Mouse (Mus musculus) adrenal gland, adult 2 months (tissue): Measurements from ENCODE around the gene Ruvbl2. TPM values are rescaled to one million over a fixed set of nuclear protein-coding genes. Genes with fewer than 3 reads are reported as not detected.
"Not testable (repeated sequence)": the region's sequence is repeated elsewhere in the genome, so short reads cannot be mapped to it uniquely, and the experiment has no call there.

ENCODE experiments used
- DNase-seq: peaks from one replicate; pipeline ENCODE4 v3.0.0; 2021
- microRNA-seq, 2 experiments: library from miRNA; unstranded; fragments of <30 nt; microRNA quantifications; one replicate each; pipeline ENCODE4 v1.2.0; 2021
- polyA plus RNA-seq: library from polyadenylated mRNA; depleted of rRNA; stranded (reverse); fragments of >200 nt; gene quantifications from 2 replicates; pipeline ENCODE4 v1.2.3, GENCODE M21; 2012; rRNA removed
- total RNA-seq, 2 experiments: library from RNA; stranded (reverse); gene quantifications; 2 replicates each; pipeline ENCODE4 v1.2.3; 2021

The Ruvbl2 gene
- total and polyA plus RNA-seq, 3 experiments, result 38.2 to 89.3 (median 52.3) TPM

GRCm38 (mm10) chr7:45396787-45397186, 41.1 kb downstream of the Ruvbl2 start:
- DNase-seq, result no peak

- DNase-seq, result not testable (repeated sequence)
Measured at GRCm38 (mm10) chr7:45396337-45396775, 41.5 kb downstream of the Ruvbl2 start.

GRCm38 (mm10) chr7:45395578-45396336, 42.1 kb downstream of the Ruvbl2 start, which contains the start of gene Snrnp70:
Gene Snrnp70, minus strand, starts transcription at chr7:45395742.
- peak; percentile 100 for DNase-seq

DNA sequence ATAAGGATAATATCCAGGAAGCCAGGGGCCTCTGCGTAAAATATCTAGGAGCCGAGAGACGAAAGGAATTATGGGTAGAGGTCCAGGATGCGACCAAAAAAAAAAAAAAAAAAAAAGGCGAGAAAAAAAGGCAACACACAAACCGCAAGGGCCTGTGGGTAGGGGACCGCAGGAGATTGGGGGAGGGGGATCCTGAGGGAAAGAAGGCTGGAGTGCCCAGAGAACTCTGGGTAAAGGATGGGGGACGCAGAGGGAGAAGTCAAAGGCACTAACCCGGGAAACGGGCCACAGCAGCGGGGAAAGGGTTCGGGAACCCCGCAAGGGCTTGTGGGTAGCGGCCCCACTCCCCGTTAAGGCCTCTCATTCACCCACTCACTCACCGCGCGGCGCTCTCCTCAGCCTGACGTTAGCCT, 42.8 kb downstream of the Ruvbl2 start:
- DNase-seq, result no peak

DNA sequence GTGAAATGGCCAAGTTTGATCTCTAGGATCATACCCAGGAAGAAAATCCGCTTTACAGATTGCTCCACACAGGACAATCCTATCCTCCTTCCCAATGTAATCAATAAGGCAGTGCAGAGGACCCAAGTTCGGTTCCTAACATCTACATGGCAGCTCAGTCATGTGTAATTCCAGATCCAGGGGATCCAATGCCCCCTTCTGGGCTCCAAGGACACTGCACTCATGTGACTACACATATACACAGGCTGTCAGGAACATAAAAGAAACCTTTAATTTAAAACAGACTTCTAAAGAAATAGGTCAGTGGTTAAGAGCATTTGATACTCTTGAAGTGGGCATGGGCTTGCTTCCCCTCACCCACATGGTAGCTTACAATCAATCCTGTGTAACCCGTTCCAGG, 51.8 kb downstream of the Ruvbl2 start:
- no peak for DNase-seq

DNA sequence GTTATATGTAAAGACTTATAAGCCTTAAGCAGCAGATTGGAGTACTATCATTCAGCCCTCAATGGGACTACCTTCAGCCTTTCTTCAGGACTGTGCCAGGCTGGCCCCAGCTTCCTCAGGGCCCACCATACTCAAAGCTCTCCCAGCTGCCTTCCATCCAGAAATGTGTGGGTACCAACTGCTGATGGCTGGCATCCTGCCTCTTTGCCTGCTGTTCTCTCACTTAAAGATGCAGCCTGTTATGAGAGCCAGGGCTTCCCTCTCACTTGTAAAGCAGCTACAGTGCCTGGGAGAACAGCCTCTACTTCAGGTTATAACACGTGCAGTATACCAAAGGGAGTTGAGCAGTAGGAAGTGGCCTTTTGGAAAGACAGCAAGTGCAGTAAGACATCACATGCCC, 61.8 kb downstream of the Ruvbl2 start:
- no peak for DNase-seq

DNA sequence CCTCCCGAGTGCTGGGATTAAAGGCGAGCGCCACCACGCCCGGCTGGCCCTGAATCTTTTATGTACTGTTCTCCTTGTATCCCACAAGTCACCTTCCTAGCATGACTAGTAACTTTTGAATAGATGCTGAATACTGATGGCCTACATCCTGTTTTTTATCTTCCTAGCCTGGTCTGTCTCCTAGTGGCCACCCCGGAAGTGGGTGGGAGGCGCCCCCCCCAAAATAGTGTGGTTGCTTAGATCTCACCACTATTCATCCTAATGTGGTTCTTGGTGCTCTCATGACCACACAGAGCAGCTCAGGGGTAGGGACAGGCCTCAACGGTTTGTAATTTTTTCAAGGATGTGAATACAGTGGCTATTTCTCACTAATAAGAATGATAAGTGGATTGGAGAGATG, 63.3 kb downstream of the Ruvbl2 start:
- no peak for DNase-seq

DNA sequence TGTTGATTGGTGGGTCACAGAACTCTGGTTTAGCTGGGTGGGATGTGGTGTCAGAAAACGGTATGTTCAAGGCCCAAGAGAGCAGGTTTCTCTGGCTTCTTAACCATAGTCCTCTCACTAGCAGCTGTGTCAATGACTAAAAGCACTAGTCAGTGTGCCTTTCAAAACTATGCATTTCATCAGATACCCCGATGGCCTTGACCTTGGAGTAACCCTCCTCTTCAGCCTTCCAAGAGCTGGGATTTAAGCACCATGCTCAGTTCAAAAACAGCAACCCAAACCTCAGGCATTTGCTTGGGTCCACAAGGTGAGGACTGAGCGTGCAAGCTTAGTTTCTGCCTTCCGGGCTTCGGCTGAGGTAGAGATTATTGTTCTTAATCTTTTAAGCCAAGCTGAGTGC, 65.5 kb downstream of the Ruvbl2 start:
- peak; percentile 61 for DNase-seq

Small RNA genes within 50 kb of the gene (microRNA-seq; reads per million reads assigned to microRNA genes)
- gene Gm22133, result 0.83 to 1.8 reads per million in 2 experiments

Other genes with a start within 250 kb of the Ruvbl2 start
Only the 30 nearest of the 32 such genes appear.
- gene Dkkl1, start 225.9 kb downstream of the Ruvbl2 start, total RNA-seq, result not detected
- gene Dkkl1, start 225.9 kb downstream of the Ruvbl2 start, polyA plus RNA-seq, result not detected in 2 replicates
- 1 to 10 TPM; 8.3 to 9.2 TPM for gene Tead2, start 222.3 kb downstream of the Ruvbl2 start, total RNA-seq
- gene Tead2, start 222.3 kb downstream of the Ruvbl2 start, polyA plus RNA-seq, result 12.4 and 12.6 TPM in 2 replicates
- gene Cd37, start 199.0 kb downstream of the Ruvbl2 start, total RNA-seq, result 1 to 10 TPM; 2.9 to 5.2 TPM
- 10.9 and 14.3 TPM in 2 replicates for gene Cd37, start 199.0 kb downstream of the Ruvbl2 start, polyA plus RNA-seq
- gene Slc6a16, start 197.0 kb downstream of the Ruvbl2 start, total RNA-seq, result not detected
- 0.04 TPM in 1 of 2 replicates, not detected in the other for gene Slc6a16, start 197.0 kb downstream of the Ruvbl2 start, polyA plus RNA-seq
- not detected for gene Slc6a21, start 160.6 kb downstream of the Ruvbl2 start, total RNA-seq
- not detected in 2 replicates for gene Slc6a21, start 160.6 kb downstream of the Ruvbl2 start, polyA plus RNA-seq
- 1 to 10 TPM; 5.2 to 9.4 TPM for gene Trpm4, start 104.3 kb downstream of the Ruvbl2 start, total RNA-seq
- gene Trpm4, start 104.3 kb downstream of the Ruvbl2 start, polyA plus RNA-seq, result 8.8 and 11.2 TPM in 2 replicates
- under 1 TPM in 1 of 2 experiments, not detected in 1; 0.23 TPM for gene Hrc, start 102.8 kb downstream of the Ruvbl2 start, total RNA-seq
- gene Hrc, start 102.8 kb downstream of the Ruvbl2 start, polyA plus RNA-seq, result 0.18 TPM in 1 of 2 replicates, not detected in the other
- 1 to 10 TPM; 1.1 to 2.8 TPM for gene Ppfia3, start 71.1 kb downstream of the Ruvbl2 start, total RNA-seq
- gene Ppfia3, start 71.1 kb downstream of the Ruvbl2 start, polyA plus RNA-seq, result 4.3 and 4.7 TPM in 2 replicates
- gene Lin7b, start 67.5 kb downstream of the Ruvbl2 start, total RNA-seq, result 1 to 10 TPM; 2.4 to 3.8 TPM
- 5.7 and 10.3 TPM in 2 replicates for gene Lin7b, start 67.5 kb downstream of the Ruvbl2 start, polyA plus RNA-seq
- 100 to 1,000 TPM; 219 to 278 TPM for gene Snrnp70, start 42.4 kb downstream of the Ruvbl2 start, total RNA-seq
- 230 and 236 TPM in 2 replicates for gene Snrnp70, start 42.4 kb downstream of the Ruvbl2 start, polyA plus RNA-seq
- not detected for gene Kcna7, start 32.4 kb downstream of the Ruvbl2 start, total RNA-seq
- gene Kcna7, start 32.4 kb downstream of the Ruvbl2 start, polyA plus RNA-seq, result not detected in 2 replicates
- gene Ntf5, start 24.4 kb downstream of the Ruvbl2 start, total RNA-seq, result not detected
- gene Ntf5, start 24.4 kb downstream of the Ruvbl2 start, polyA plus RNA-seq, result not detected in 2 replicates
- gene Lhb, start 17.3 kb downstream of the Ruvbl2 start, total RNA-seq, result not detected
- gene Lhb, start 17.3 kb downstream of the Ruvbl2 start, polyA plus RNA-seq, result not detected in 2 replicates
- gene Gys1, start 3.3 kb downstream of the Ruvbl2 start, total RNA-seq, result 10 to 100 TPM; 46.4 to 57.6 TPM
- 64.0 and 82.1 TPM in 2 replicates for gene Gys1, start 3.3 kb downstream of the Ruvbl2 start, polyA plus RNA-seq
- gene Ftl1, start 21.8 kb upstream of the Ruvbl2 start, total RNA-seq, result 1,000 to 10,000 TPM; 1,338 to 1,480 TPM
- gene Ftl1, start 21.8 kb upstream of the Ruvbl2 start, polyA plus RNA-seq, result 7,024 and 7,397 TPM in 2 replicates
- gene Bax, start 28.8 kb upstream of the Ruvbl2 start, total RNA-seq, result 10 to 100 TPM; 52.5 to 60.6 TPM
- gene Bax, start 28.8 kb upstream of the Ruvbl2 start, polyA plus RNA-seq, result 148 and 158 TPM in 2 replicates
- under 1 TPM; 0.41 to 0.75 TPM for gene Tulp2, start 43.8 kb upstream of the Ruvbl2 start, total RNA-seq
- gene Tulp2, start 43.8 kb upstream of the Ruvbl2 start, polyA plus RNA-seq, result 0.44 and 0.64 TPM in 2 replicates
- gene Gm45808, start 48.7 kb upstream of the Ruvbl2 start, total RNA-seq, result 10 to 100 TPM in 1 of 2 experiments, 1 to 10 TPM in 1; 2.2 to 33.5 TPM
- 0.45 TPM in 1 of 2 replicates, not detected in the other for gene Gm45808, start 48.7 kb upstream of the Ruvbl2 start, polyA plus RNA-seq
- 10 to 100 TPM; 55.4 to 71.1 TPM for gene Dhdh, start 50.7 kb upstream of the Ruvbl2 start, total RNA-seq
- gene Dhdh, start 50.7 kb upstream of the Ruvbl2 start, polyA plus RNA-seq, result 17.6 and 21.4 TPM in 2 replicates
- gene Nucb1, start 72.3 kb upstream of the Ruvbl2 start, total RNA-seq, result 100 to 1,000 TPM; 280 to 286 TPM
- 594 and 643 TPM in 2 replicates for gene Nucb1, start 72.3 kb upstream of the Ruvbl2 start, polyA plus RNA-seq
- 10 to 100 TPM; 49.0 to 57.8 TPM for gene Ppp1r15a, start 88.2 kb upstream of the Ruvbl2 start, total RNA-seq
- 49.5 and 49.7 TPM in 2 replicates for gene Ppp1r15a, start 88.2 kb upstream of the Ruvbl2 start, polyA plus RNA-seq
- 1 to 10 TPM; 3.0 to 5.9 TPM for gene Plekha4, start 88.2 kb upstream of the Ruvbl2 start, total RNA-seq
- gene Plekha4, start 88.2 kb upstream of the Ruvbl2 start, polyA plus RNA-seq, result 9.8 and 15.6 TPM in 2 replicates
- gene Hsd17b14, start 116.8 kb upstream of the Ruvbl2 start, total RNA-seq, result 1 to 10 TPM; 2.3 TPM
- gene Hsd17b14, start 116.8 kb upstream of the Ruvbl2 start, polyA plus RNA-seq, result 1.5 and 2.3 TPM in 2 replicates
- 100 to 1,000 TPM; 213 to 292 TPM for gene Bcat2, start 132.1 kb upstream of the Ruvbl2 start, total RNA-seq
- gene Bcat2, start 132.1 kb upstream of the Ruvbl2 start, polyA plus RNA-seq, result 166 and 170 TPM in 2 replicates
- gene Fgf21, start 177.4 kb upstream of the Ruvbl2 start, total RNA-seq, result not detected
- gene Fgf21, start 177.4 kb upstream of the Ruvbl2 start, polyA plus RNA-seq, result 0.15 and 0.16 TPM in 2 replicates
- not detected for gene Fut1, start 179.2 kb upstream of the Ruvbl2 start, total RNA-seq
- gene Fut1, start 179.2 kb upstream of the Ruvbl2 start, polyA plus RNA-seq, result not detected in 2 replicates
- under 1 TPM; 0.28 to 0.29 TPM for gene Izumo1, start 183.7 kb upstream of the Ruvbl2 start, total RNA-seq
- gene Izumo1, start 183.7 kb upstream of the Ruvbl2 start, polyA plus RNA-seq, result 0.65 and 0.89 TPM in 2 replicates
- gene Rasip1, start 189.4 kb upstream of the Ruvbl2 start, total RNA-seq, result 10 to 100 TPM; 13.5 to 20.6 TPM
- 42.9 and 56.4 TPM in 2 replicates for gene Rasip1, start 189.4 kb upstream of the Ruvbl2 start, polyA plus RNA-seq
- 1 to 10 TPM; 3.0 to 5.8 TPM for gene Mamstr, start 201.9 kb upstream of the Ruvbl2 start, total RNA-seq
- gene Mamstr, start 201.9 kb upstream of the Ruvbl2 start, polyA plus RNA-seq, result 5.1 and 5.8 TPM in 2 replicates
- gene Fut2, start 228.3 kb upstream of the Ruvbl2 start, total RNA-seq, result under 1 TPM in 1 of 2 experiments, not detected in 1; 0.09 TPM
- gene Fut2, start 228.3 kb upstream of the Ruvbl2 start, polyA plus RNA-seq, result not detected in 2 replicates